Mouse (Mus musculus) neutrophil, adult 65 days (primary cell): ENCODE results near the gene Pex1. TPM values are rescaled to one million over a fixed set of nuclear protein-coding genes. Genes with fewer than 3 reads are reported as not detected.

Experiments
- total RNA-seq: library from RNA; stranded (reverse); gene quantifications from 2 replicates; pipeline ENCODE4 v1.2.4, GENCODE M21; 2023

The Pex1 gene
- 9.8 and 12.1 TPM in 2 replicates for total RNA-seq

GRCm38 (mm10) chr5:3595693-3596398, at the start of gene Pex1:
TSS of gene Pex1 (plus strand) at chr5:3596066.

GRCm38 (mm10) chr5:3571266-3571665, 24.6 kb upstream of the Pex1 start, which contains the start of gene 1700109H08Rik:
TSS of gene 1700109H08Rik (plus strand) at chr5:3571566.

GRCm38 (mm10) chr5:3596399-3596766, 517 bp downstream of the Pex1 start, which contains the start of gene Rbm48:
TSS of gene Rbm48 (minus strand) at chr5:3596585.

GRCm38 (mm10) chr5:3650881-3651280, 55.0 kb downstream of the Pex1 start, which contains the start of gene Tmbim7:
TSS of gene Tmbim7 (plus strand) at chr5:3651181.

GRCm38 (mm10) chr5:3657085-3657484, 61.2 kb downstream of the Pex1 start, which contains the start of gene Gatad1:
TSS of gene Gatad1 (minus strand) at chr5:3657185.

Other genes starting within 250 kb of the Pex1 start
- gene Fam133b, start 52.2 kb upstream of the Pex1 start, total RNA-seq, result 59.8 and 81.8 TPM in 2 replicates
- gene 1700109H08Rik, start 24.5 kb upstream of the Pex1 start, total RNA-seq, result 13.3 and 21.8 TPM in 2 replicates
- 18.4 and 27.9 TPM in 2 replicates for gene Rbm48, start 519 bp downstream of the Pex1 start, total RNA-seq
- gene Tmbim7, start 55.1 kb downstream of the Pex1 start, total RNA-seq, result not detected in 2 replicates
- 51.2 and 53.3 TPM in 2 replicates for gene Gatad1, start 61.1 kb downstream of the Pex1 start, total RNA-seq
- gene Ankib1, start 206.9 kb downstream of the Pex1 start, total RNA-seq, result 19.8 and 26.2 TPM in 2 replicates
- 37.8 and 45.8 TPM in 2 replicates for gene Krit1, start 207.1 kb downstream of the Pex1 start, total RNA-seq
- not detected in 2 replicates for gene Lrrd1, start 249.1 kb downstream of the Pex1 start, total RNA-seq